Mouse (Mus musculus): Measurements from ENCODE around the gene Ncoa1.
A peak's percentile ranks its signal among the peaks of the same experiment; 100 is the strongest.

Gene Ncoa1

GRCm38 (mm10) chr12:4476832-4477671 is at the start of gene Ncoa1:
Ncoa1 (minus strand) TSS chr12:4477182.
- DNase-seq = peak; percentile 64

- DNase-seq = no peak
These were observed 47.6 kb upstream of the Ncoa1 start for GRCm38 (mm10) chr12:4524546-4524945.

- DNase-seq = no peak
These were observed 46.8 kb upstream of the Ncoa1 start for GRCm38 (mm10) chr12:4523688-4524298.

GRCm38 (mm10) chr12:4523208-4523607 is 46.2 kb upstream of the Ncoa1 start:
- DNase-seq = peak; percentile 56

- DNase-seq = no peak
These were observed 42.0 kb upstream of the Ncoa1 start for GRCm38 (mm10) chr12:4518957-4519356.

- DNase-seq = no peak
These were observed 32.6 kb upstream of the Ncoa1 start for GRCm38 (mm10) chr12:4509591-4510061.

- DNase-seq = no peak
These were observed 31.2 kb upstream of the Ncoa1 start for GRCm38 (mm10) chr12:4508182-4508581.

- peak; percentile 66 for DNase-seq
These were observed 30.5 kb upstream of the Ncoa1 start for GRCm38 (mm10) chr12:4507461-4507860.

- no peak for DNase-seq
These were observed 29.9 kb upstream of the Ncoa1 start for GRCm38 (mm10) chr12:4506810-4507430.

GRCm38 (mm10) chr12:4505298-4505697 is 28.3 kb upstream of the Ncoa1 start:
- DNase-seq = no peak

GRCm38 (mm10) chr12:4503673-4504326 is 26.8 kb upstream of the Ncoa1 start:
- no peak for DNase-seq

- peak; percentile 84 for DNase-seq
These were observed 24.9 kb upstream of the Ncoa1 start for GRCm38 (mm10) chr12:4501916-4502315.

- no peak for DNase-seq
These were observed 23.5 kb upstream of the Ncoa1 start for GRCm38 (mm10) chr12:4500516-4500915.

- DNase-seq = no peak
These were observed 22.7 kb upstream of the Ncoa1 start for GRCm38 (mm10) chr12:4499651-4500175.

- no peak for DNase-seq
These were observed 11.4 kb upstream of the Ncoa1 start for GRCm38 (mm10) chr12:4488411-4488810.

- DNase-seq = peak; percentile 71
These were observed 6.4 kb upstream of the Ncoa1 start for GRCm38 (mm10) chr12:4483386-4483785.

- DNase-seq = no peak
These were observed 4.7 kb upstream of the Ncoa1 start for GRCm38 (mm10) chr12:4481687-4482086.

- no peak for DNase-seq
These were observed 3.3 kb upstream of the Ncoa1 start for GRCm38 (mm10) chr12:4480250-4480649.

- no peak for DNase-seq
These were observed 2.3 kb upstream of the Ncoa1 start for GRCm38 (mm10) chr12:4479171-4479881.

GRCm38 (mm10) chr12:4477941-4478795 is 1.2 kb upstream of the Ncoa1 start:
- no peak for DNase-seq

- DNase-seq = peak; percentile 33
These were observed 621 bp downstream of the Ncoa1 start for GRCm38 (mm10) chr12:4476291-4476831.

All from layer of hippocampus, adult 9-11 months (tissue).